12 mouse cellular contexts compared by ENCODE assay signal in genomic region chr9:54722156-54722555, GRCm38 (mm10). TPM values are rescaled to one million over a fixed set of nuclear protein-coding genes. Genes with fewer than 3 reads are reported as not detected.
"Had no signal": no experiment of that assay in that cellular context is flagged by ENCODE, and none has a peak within 500 bp of the region (broad histone marks: within the 10 kb centered on the region; RNA-seq: fewer than 3 reads in every experiment).

No protein-coding gene starts in this region.

- DNase-seq: kidney, adult 11 months; kidney, adult 9 months; kidney, postnatal 36 days; lung, adult 18-20 months; retina, postnatal 1 day; spleen, adult 18-20 months; thymus, adult 18-20 months; thymus, postnatal 14 days had no signal

- ATAC-seq: hindbrain, postnatal 0 days; midbrain, embryonic 16.5 days had no signal

RNA-seq across cellular contexts. Expression of gene Crabp1, which starts 42.4 kb away (rescaled TPM):
- total RNA-seq: liver, adult 2 months; megakaryocyte-erythroid progenitor cell, adult 5-6 weeks had no signal
